9 mouse cellular contexts compared by ENCODE assay signal in the genomic region with DNA sequence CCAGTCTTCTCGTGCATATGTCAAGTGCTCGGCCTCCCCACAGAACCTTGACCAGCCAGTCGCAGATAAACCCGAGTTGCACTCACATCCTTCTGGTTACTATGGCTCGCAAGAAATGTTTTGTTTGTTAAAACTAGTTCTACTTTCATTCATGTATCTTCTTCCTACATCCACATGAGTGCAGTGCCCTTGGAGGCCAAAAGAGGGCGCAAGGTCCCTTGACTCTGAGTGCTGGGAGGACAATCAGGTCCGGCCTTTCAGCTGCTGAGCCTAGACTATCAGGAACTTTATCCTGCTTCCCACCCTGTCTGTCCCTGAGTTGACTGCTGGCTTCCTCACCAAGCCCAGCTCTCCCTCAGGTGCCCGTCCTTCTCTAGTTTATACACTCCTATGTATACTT. TPM values are rescaled to one million over a fixed set of nuclear protein-coding genes. Genes with fewer than 3 reads are reported as not detected.
DNase-seq lines count a peak whose midpoint lies in the region; ATAC-seq and TF ChIP-seq lines count a peak whose summit lies in the region.
"Had no signal": no experiment of that assay in that cellular context is flagged by ENCODE, and none has a peak within 500 bp of the region (broad histone marks: within the 10 kb centered on the region; RNA-seq: fewer than 3 reads in every experiment).

No protein-coding gene starts in this region.

- no peak for TF ChIP-seq POLR2A in heart, adult 2 months (IDR thresholded peaks at IDR 0.05; ENCODE audit: insufficient read depth, low read depth, low read length)
- TF ChIP-seq POLR2A in spleen, adult 2 months (IDR thresholded peaks at IDR 0.05; ENCODE audit: low read depth, low read length) = no peak

- no peak for DNase-seq in heart, adult 2 months
- DNase-seq in heart, adult 9 months (ENCODE audit: low spot score in 2 of 2) = no peak
- DNase-seq in right cerebral cortex, adult 18-20 months = peak; percentile 64
- no peak for DNase-seq in right cerebral cortex, postnatal 36 days (ENCODE audit: low spot score in 2 of 2)
- DNase-seq in c-Kit-positive CD71-positive TER-119-negative erythroid progenitor cells, embryonic 14.5 days (ENCODE audit: low read depth) = peak; percentile 64
- DNase-seq in lung, embryonic 14.5 days = peak; percentile 76
- peak; percentile 47 to 66 for DNase-seq in spleen, adult 2 months (ENCODE audit: low read depth in 1 of 2, low spot score in 2 of 2)
- DNase-seq in gastrocnemius, postnatal 25 days = no peak

- TF ChIP-seq CTCF in heart, adult 2 months (IDR thresholded peaks at IDR 0.05) = peak; percentile 77
- peak; percentile 73 for TF ChIP-seq CTCF in lung, embryonic 14.5 days (IDR thresholded peaks at IDR 0.05; ENCODE audit: low read depth)
- TF ChIP-seq CTCF in spleen, adult 2 months (IDR thresholded peaks at IDR 0.05; ENCODE audit: extremely low read depth, insufficient read depth, insufficient read length, insufficient replicate concordance) = peak; percentile 87; the same call in 1 of the 2 replicates

- no peak overlapping the region for H3K9ac ChIP-seq in heart, adult 2 months (ENCODE audit: low read depth, low read length)
- H3K9ac ChIP-seq in lung, embryonic 14.5 days = no peak overlapping the region
- H3K9ac ChIP-seq: embryonic facial prominence, embryonic 13.5 days had no signal

- no peaks in the 10 kb centered on the region for H3K4me1 ChIP-seq in heart, adult 2 months (ENCODE audit: control insufficient read depth, insufficient read depth, low read length)
- no peaks in the 10 kb centered on the region for H3K4me1 ChIP-seq in lung, embryonic 14.5 days (ENCODE audit: insufficient read depth)
- no peaks in the 10 kb centered on the region for H3K4me1 ChIP-seq in spleen, adult 2 months (ENCODE audit: control insufficient read depth, insufficient read depth, insufficient read length)

- H3K9me3 ChIP-seq in lung, embryonic 14.5 days (ENCODE audit: low read depth, low read length) = no peaks in the 10 kb centered on the region
- H3K9me3 ChIP-seq: embryonic facial prominence, embryonic 13.5 days had no signal

- H3K79me2 ChIP-seq in heart, adult 2 months (replicated peaks; ENCODE audit: control insufficient read depth, insufficient read depth, low read length) = no peaks in the 10 kb centered on the region

- no peak for TF ChIP-seq EP300 in heart, adult 2 months (IDR thresholded peaks at IDR 0.05; ENCODE audit: insufficient read depth, low read depth, low read length)

- intact Hi-C loops in heart, adult 2 months (cut with DNase I) = loop anchor here (2.0 kb wide), 1 partner anchor 23 kb away; no protein-coding TSS in a partner anchor

- no peak overlapping the region for H3K4me2 ChIP-seq in lung, embryonic 14.5 days
- H3K4me2 ChIP-seq: embryonic facial prominence, embryonic 13.5 days had no signal

- ATAC-seq in lung, embryonic 14.5 days (ENCODE audit: insufficient read depth) = no peak

- no peaks in the 10 kb centered on the region for H3K36me3 ChIP-seq in heart, adult 2 months (ENCODE audit: control insufficient read depth, insufficient read depth, low read length)
- no peaks in the 10 kb centered on the region for H3K36me3 ChIP-seq in lung, embryonic 14.5 days (ENCODE audit: insufficient read depth)
- peaks cover 22% of the 10 kb centered on the region for H3K36me3 ChIP-seq in spleen, adult 2 months (ENCODE audit: control insufficient read depth, insufficient read depth, low read length)
- H3K36me3 ChIP-seq: embryonic facial prominence, embryonic 13.5 days had no signal

- H3K27ac ChIP-seq in heart, adult 2 months = no peak overlapping the region
- no peak overlapping the region for H3K27ac ChIP-seq in lung, embryonic 14.5 days (ENCODE audit: low read depth)
- no peak overlapping the region for H3K27ac ChIP-seq in spleen, adult 2 months (ENCODE audit: insufficient read depth, low read length)
- H3K27ac ChIP-seq: embryonic facial prominence, embryonic 13.5 days had no signal

- no peak overlapping the region for H3K4me3 ChIP-seq in heart, adult 2 months
- H3K4me3 ChIP-seq in lung, embryonic 14.5 days (ENCODE audit: low read depth, low read length) = no peak overlapping the region
- H3K4me3 ChIP-seq in spleen, adult 2 months (ENCODE audit: extremely low read depth, insufficient read depth, insufficient read length) = no peak overlapping the region
- H3K4me3 ChIP-seq: embryonic facial prominence, embryonic 13.5 days had no signal

- H3K27me3 ChIP-seq in heart, adult 2 months (ENCODE audit: control insufficient read depth, insufficient read depth, low read length) = no peaks in the 10 kb centered on the region
- peaks cover 18% of the 10 kb centered on the region for H3K27me3 ChIP-seq in lung, embryonic 14.5 days (ENCODE audit: insufficient read depth, low read length)
- no peaks in the 10 kb centered on the region for H3K27me3 ChIP-seq in spleen, adult 2 months (ENCODE audit: control insufficient read depth, insufficient read depth, low read length)

- WGBS in heart, adult 2 months = 45% methylated on average over 8 of the region's 8 CpGs
- 34% methylated on average over 8 of the region's 8 CpGs for WGBS in lung, embryonic 14.5 days
- 60% methylated on average over 8 of the region's 8 CpGs for WGBS in spleen, adult 2 months

RNA-seq across cellular contexts. Expression of gene B3gnt3, which starts 6.3 kb away (rescaled TPM):
- total RNA-seq in heart, adult 2 months (2021) = 1 to 10 TPM; 6.1 to 6.4 TPM
- polyA plus RNA-seq in heart, adult 2 months (2012; rRNA removed) = 5.4 and 8.6 TPM in 2 replicates
- polyA plus RNA-seq in lung, embryonic 14.5 days (2014; fragmentation: Nextera tagmentation; extraction: Ambion mirVana) = 2.1 and 2.3 TPM in 2 replicates
- polyA plus RNA-seq in spleen, adult 2 months (2012; rRNA removed) = 5.2 and 5.6 TPM in 2 replicates
- 1 to 10 TPM; 1.5 to 3.8 TPM for total RNA-seq in gastrocnemius, postnatal 25 days (2021)

RNA-seq across cellular contexts. Expression of gene Fcho1, which starts 17.6 kb away (rescaled TPM):
- under 1 TPM; 0.23 to 0.64 TPM for total RNA-seq in heart, adult 2 months (2021)
- 2.7 and 4.5 TPM in 2 replicates for polyA plus RNA-seq in heart, adult 2 months (2012; rRNA removed)
- polyA plus RNA-seq in lung, embryonic 14.5 days (2014; fragmentation: Nextera tagmentation; extraction: Ambion mirVana) = 3.9 and 4.5 TPM in 2 replicates
- polyA plus RNA-seq in spleen, adult 2 months (2012; rRNA removed) = 247 and 301 TPM in 2 replicates
- not detected for total RNA-seq in gastrocnemius, postnatal 25 days (2021)

RNA-seq across cellular contexts. Expression of gene Insl3, which starts 18.9 kb away (rescaled TPM):
- 1 to 10 TPM; 4.0 to 4.1 TPM for total RNA-seq in heart, adult 2 months (2021)
- 16.3 and 19.3 TPM in 2 replicates for polyA plus RNA-seq in heart, adult 2 months (2012; rRNA removed)
- 0.87 and 1.0 TPM in 2 replicates for polyA plus RNA-seq in lung, embryonic 14.5 days (2014; fragmentation: Nextera tagmentation; extraction: Ambion mirVana)
- 52.4 and 70.9 TPM in 2 replicates for polyA plus RNA-seq in spleen, adult 2 months (2012; rRNA removed)
- total RNA-seq in gastrocnemius, postnatal 25 days (2021) = 1 to 10 TPM in 1 of 2 experiments, under 1 TPM in 1; 0.49 to 2.7 TPM

RNA-seq across cellular contexts. Expression of gene Jak3, which starts 31.8 kb away (rescaled TPM):
- total RNA-seq in heart, adult 2 months (2021) = 1 to 10 TPM; 8.1 to 8.6 TPM
- polyA plus RNA-seq in heart, adult 2 months (2012; rRNA removed) = 23.3 and 24.0 TPM in 2 replicates
- 7.2 and 7.8 TPM in 2 replicates for polyA plus RNA-seq in lung, embryonic 14.5 days (2014; fragmentation: Nextera tagmentation; extraction: Ambion mirVana)
- polyA plus RNA-seq in spleen, adult 2 months (2012; rRNA removed) = 62.6 and 81.5 TPM in 2 replicates
- total RNA-seq in gastrocnemius, postnatal 25 days (2021) = 1 to 10 TPM; 1.9 to 3.0 TPM

RNA-seq across cellular contexts. Expression of gene Unc13a, which starts 36.3 kb away (rescaled TPM):
- total RNA-seq in heart, adult 2 months (2021) = under 1 TPM; 0.61 to 0.86 TPM
- 1.4 and 1.8 TPM in 2 replicates for polyA plus RNA-seq in heart, adult 2 months (2012; rRNA removed)
- 0.46 and 0.64 TPM in 2 replicates for polyA plus RNA-seq in lung, embryonic 14.5 days (2014; fragmentation: Nextera tagmentation; extraction: Ambion mirVana)
- 0.47 and 0.54 TPM in 2 replicates for polyA plus RNA-seq in spleen, adult 2 months (2012; rRNA removed)
- under 1 TPM in 1 of 2 experiments, not detected in 1; 0.29 TPM for total RNA-seq in gastrocnemius, postnatal 25 days (2021)

Comparison
In these comparisons a context has a peak if more than half of its experiments do, and no peak if none do; other contexts are left out.
1. DNase-seq: peak in right cerebral cortex, adult 18-20 months (single experiment), c-Kit-positive CD71-positive TER-119-negative erythroid progenitor cells, embryonic 14.5 days (single experiment), lung, embryonic 14.5 days (single experiment) and spleen, adult 2 months (2 of 2); none in heart, adult 2 months (0 of 2), heart, adult 9 months (0 of 2), right cerebral cortex, postnatal 36 days (0 of 2) and gastrocnemius, postnatal 25 days (single experiment).
2. RNA of gene Fcho1, which starts 17.6 kb away (polyA plus RNA-seq): 247 to 301 TPM in spleen, adult 2 months; 2.7 to 4.5 TPM in heart, adult 2 months and 3.9 to 4.5 TPM in lung, embryonic 14.5 days; every median in the first group is over 10 times any median in the second.
3. Peak in every context shown above with its lines, with median percentiles within 50 percentile points of each other: CTCF ChIP-seq.